In genomic region chr5:105911498-105911897, GRCm38 (mm10) we compare ENCODE assay signal across 27 mouse cellular contexts. TPM values are rescaled to one million over a fixed set of nuclear protein-coding genes. Genes with fewer than 3 reads are reported as not detected.
DNase-seq lines count a peak whose midpoint lies in the region; ATAC-seq and TF ChIP-seq lines count a peak whose summit lies in the region.
"Had no signal": no experiment of that assay in that cellular context is flagged by ENCODE, and none has a peak within 500 bp of the region (broad histone marks: within the 10 kb centered on the region; RNA-seq: fewer than 3 reads in every experiment).

No protein-coding gene starts in this region.

- WGBS in heart, embryonic 12.5 days: 59% methylated on average over 5 of the region's 5 CpGs
- WGBS in intestine, embryonic 15.5 days: 45% methylated on average over 5 of the region's 5 CpGs
- WGBS in intestine, postnatal 0 days: 63% methylated on average over 5 of the region's 5 CpGs

- no peak overlapping the region for H3K27ac ChIP-seq in heart, embryonic 12.5 days (ENCODE audit: poor library complexity, severe bottlenecking)
- H3K27ac ChIP-seq in intestine, embryonic 15.5 days: no peak overlapping the region
- no peak overlapping the region for H3K27ac ChIP-seq in intestine, postnatal 0 days (ENCODE audit: low read depth, low read length)
- H3K27ac ChIP-seq: heart, adult 2 months; hindbrain, embryonic 12.5 days; liver, embryonic 12.5 days; stomach, embryonic 15.5 days had no signal

- peaks cover 10% of the 10 kb centered on the region; the same call in 1 of the 2 replicates for H3K4me1 ChIP-seq in heart, embryonic 12.5 days (replicated peaks)
- H3K4me1 ChIP-seq in intestine, embryonic 15.5 days (replicated peaks): no peaks in the 10 kb centered on the region
- no peaks in the 10 kb centered on the region for H3K4me1 ChIP-seq in intestine, postnatal 0 days (replicated peaks; ENCODE audit: control insufficient read depth, insufficient read depth, low read length)
- H3K4me1 ChIP-seq: hindbrain, embryonic 12.5 days; stomach, embryonic 15.5 days had no signal

- no peaks in the 10 kb centered on the region for H3K27me3 ChIP-seq in heart, embryonic 12.5 days (replicated peaks)
- H3K27me3 ChIP-seq in intestine, embryonic 15.5 days (replicated peaks): no peaks in the 10 kb centered on the region
- no peaks in the 10 kb centered on the region for H3K27me3 ChIP-seq in intestine, postnatal 0 days (replicated peaks; ENCODE audit: control insufficient read depth, insufficient read depth, low read length)
- H3K27me3 ChIP-seq: CH12.LX; hindbrain, embryonic 12.5 days; liver, embryonic 12.5 days; stomach, embryonic 15.5 days had no signal

- ATAC-seq in heart, embryonic 12.5 days (ENCODE audit: insufficient number of reproducible peaks, low FRiP score): peak; percentile 59
- ATAC-seq in intestine, embryonic 15.5 days: peak; percentile 49; the same call in 1 of the 2 replicates
- ATAC-seq in intestine, postnatal 0 days: no peak
- ATAC-seq: activated CD4-positive, CD25-positive, alpha-beta regulatory T cell, adult 4 months; forebrain, postnatal 0 days; liver, embryonic 12.5 days; liver, postnatal 0 days; midbrain, embryonic 16.5 days had no signal

- no peak overlapping the region for H3K4me3 ChIP-seq in heart, embryonic 12.5 days
- H3K4me3 ChIP-seq in intestine, embryonic 15.5 days (replicated peaks): no peak overlapping the region
- H3K4me3 ChIP-seq in intestine, postnatal 0 days (ENCODE audit: low read depth, low read length): no peak overlapping the region
- H3K4me3 ChIP-seq: erythroblast, embryonic 14.5 days; heart, adult 2 months; hindbrain, embryonic 12.5 days; liver, embryonic 12.5 days; stomach, embryonic 15.5 days had no signal

- H3K4me2 ChIP-seq in heart, embryonic 12.5 days: no peak overlapping the region
- H3K4me2 ChIP-seq in intestine, embryonic 15.5 days (replicated peaks): no peak overlapping the region
- H3K4me2 ChIP-seq in intestine, postnatal 0 days (replicated peaks; ENCODE audit: low read depth): no peak overlapping the region
- H3K4me2 ChIP-seq: hindbrain, embryonic 12.5 days; liver, embryonic 12.5 days; midbrain, embryonic 11.5 days; stomach, embryonic 15.5 days had no signal

- peaks cover 74% of the 10 kb centered on the region for H3K36me3 ChIP-seq in heart, embryonic 12.5 days
- peaks cover 28% of the 10 kb centered on the region for H3K36me3 ChIP-seq in intestine, embryonic 15.5 days
- H3K36me3 ChIP-seq in intestine, postnatal 0 days (ENCODE audit: control insufficient read depth, insufficient read depth): peaks cover 69% of the 10 kb centered on the region

- H3K9me3 ChIP-seq in heart, embryonic 12.5 days (replicated peaks): no peaks in the 10 kb centered on the region
- H3K9me3 ChIP-seq in intestine, embryonic 15.5 days: no peaks in the 10 kb centered on the region
- H3K9me3 ChIP-seq in intestine, postnatal 0 days (ENCODE audit: control insufficient read depth): no peaks in the 10 kb centered on the region
- H3K9me3 ChIP-seq: hindbrain, embryonic 12.5 days; liver, embryonic 12.5 days; stomach, embryonic 15.5 days had no signal

- TF ChIP-seq CTCF in intestine, postnatal 0 days (IDR thresholded peaks at IDR 0.05; ENCODE audit: low read depth): no peak

- DNase-seq in heart, postnatal 14 days: no peak
- peak; percentile 21 for DNase-seq in lung, postnatal 10 days
- DNase-seq in lung, postnatal 14 days: no peak
- DNase-seq in urinary bladder, adult 18-20 months (ENCODE audit: low spot score in 2 of 2): no peak
- DNase-seq: adrenal gland, adult 2 months; adrenal gland, postnatal 36 days; cerebellum, adult 2 months; cerebellum, postnatal 14 days; forebrain, postnatal 0 days; heart, adult 2 months; heart, postnatal 10 days; kidney, adult 18-20 months; kidney, postnatal 4 days; left cerebral cortex, postnatal 4 days; liver, postnatal 0 days; right cerebral cortex, postnatal 25 days had no signal

- intact Hi-C loops in heart, postnatal 14 days (cut with DNase I): no loop called here

- H3K9ac ChIP-seq in heart, embryonic 12.5 days: no peak overlapping the region
- no peak overlapping the region for H3K9ac ChIP-seq in intestine, embryonic 15.5 days
- H3K9ac ChIP-seq in intestine, postnatal 0 days (ENCODE audit: low read depth, low read length): no peak overlapping the region
- H3K9ac ChIP-seq: forebrain, postnatal 0 days; hindbrain, embryonic 12.5 days; liver, embryonic 12.5 days; liver, postnatal 0 days; stomach, embryonic 15.5 days had no signal

RNA-seq across cellular contexts. Expression of gene Zfp326, which starts 35.1 kb away (rescaled TPM):
- polyA plus RNA-seq in heart, embryonic 12.5 days (2016; fragmentation: Nextera tagmentation; extraction: Ambion mirVana): 35.6 and 36.7 TPM in 2 replicates
- 10 to 100 TPM; 14.5 to 15.6 TPM for total RNA-seq in heart, postnatal 14 days (2021)
- polyA plus RNA-seq in intestine, embryonic 15.5 days (2015; fragmentation: Nextera tagmentation; extraction: Ambion mirVana): 29.0 and 32.7 TPM in 2 replicates
- polyA plus RNA-seq in intestine, postnatal 0 days (2015; fragmentation: Nextera tagmentation; extraction: Ambion mirVana): 19.9 and 21.0 TPM in 2 replicates
